Mouse (Mus musculus) left cerebral cortex, adult 9 months (tissue): ENCODE measurements at regions not wholly inside any gene's neighbourhood (a gene's known extent, or its start where the extent isn't known, plus 50 kb on each side); places are given as distances from the start of the nearest gene placed in this dataset.
A peak's percentile ranks its signal among the peaks of the same experiment; 100 is the strongest.

Experiments used
- DNase-seq, 2 experiments: peaks; one replicate each; pipeline ENCODE4 v3.0.0; 2022; ENCODE audit warnings: low spot score in 2 of 2

DNA sequence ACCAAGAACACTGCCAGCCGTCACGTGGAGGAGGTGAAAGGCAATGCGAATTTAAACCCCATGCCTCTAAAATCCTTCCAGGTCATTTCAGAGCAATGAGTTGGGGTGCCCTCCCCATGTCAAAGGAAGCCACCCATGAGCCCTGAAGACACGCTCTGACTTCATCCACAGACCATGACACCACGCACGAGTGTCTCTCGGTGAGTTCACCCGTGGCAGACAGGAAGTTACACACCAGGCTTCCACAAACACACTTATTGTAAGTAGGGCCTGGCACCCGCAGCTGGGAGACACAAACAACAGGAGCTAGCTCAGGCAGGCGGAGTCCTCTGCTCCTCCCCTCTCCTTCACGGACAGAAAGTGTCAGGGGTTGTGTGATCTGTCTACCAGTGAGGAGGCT is 251.4 kb upstream of the Sulf2 start:
- no peak for DNase-seq

DNA sequence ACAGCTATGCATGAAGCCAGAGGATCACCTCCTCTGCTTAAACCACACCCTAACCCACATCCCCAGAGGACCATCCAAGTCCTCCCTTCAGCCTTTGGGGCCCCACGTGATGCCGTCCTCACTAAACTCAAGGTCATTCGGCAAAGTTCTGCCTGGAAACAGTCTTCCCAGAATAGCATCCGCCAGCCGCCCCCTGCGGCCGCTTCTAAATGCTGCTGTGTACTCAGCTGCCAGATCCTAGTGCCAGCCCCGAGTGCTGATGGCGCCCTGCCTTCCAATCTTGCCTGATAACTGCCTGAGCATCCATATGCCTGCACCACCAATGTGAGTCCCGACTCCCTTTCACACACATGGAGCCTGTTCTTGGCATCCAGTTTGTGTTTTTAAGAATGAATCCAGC is 247.9 kb upstream of the Sulf2 start:
- peak; percentile 33 to 78 for DNase-seq

DNA sequence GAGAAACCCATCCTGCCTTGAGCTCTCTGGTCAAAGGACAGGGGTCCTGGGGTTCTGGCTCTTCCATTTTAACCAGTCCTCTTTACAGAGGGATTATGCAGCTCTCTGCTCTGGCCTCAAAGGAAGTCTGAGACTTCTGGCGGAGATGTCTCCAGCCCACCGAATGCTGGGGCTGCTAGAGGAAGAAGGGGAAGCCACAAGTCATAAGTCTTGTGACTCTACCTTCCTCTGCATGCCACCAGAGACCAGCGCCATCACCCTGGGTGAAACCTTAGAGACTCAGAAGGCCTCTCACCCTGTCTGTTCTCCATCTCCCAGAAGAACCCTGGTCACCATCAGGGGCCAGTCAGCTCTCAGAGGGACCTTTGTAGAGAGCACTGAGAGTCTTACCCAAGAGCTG is 246.4 kb upstream of the Sulf2 start:
- DNase-seq = no peak

DNA sequence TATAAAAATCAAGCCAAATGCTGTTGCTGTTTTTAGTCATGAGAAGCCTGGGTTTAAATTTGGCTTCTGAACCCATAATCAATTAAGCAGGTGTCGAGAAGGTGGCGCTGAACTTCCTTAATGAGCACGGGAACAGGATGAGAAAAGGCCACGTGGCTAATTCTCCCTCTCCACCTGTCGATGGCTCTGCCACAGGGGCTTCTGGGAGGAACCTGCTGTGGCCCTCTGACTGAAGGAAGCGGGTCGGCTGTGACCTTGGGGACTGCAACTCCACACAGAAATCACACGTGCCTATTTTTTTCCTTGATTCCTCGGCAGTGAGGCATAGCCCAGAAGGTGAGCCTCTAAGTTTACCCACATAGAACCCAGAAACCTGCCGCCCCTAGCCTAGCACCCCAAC is 244.8 kb upstream of the Sulf2 start:
- DNase-seq = no peak

DNA sequence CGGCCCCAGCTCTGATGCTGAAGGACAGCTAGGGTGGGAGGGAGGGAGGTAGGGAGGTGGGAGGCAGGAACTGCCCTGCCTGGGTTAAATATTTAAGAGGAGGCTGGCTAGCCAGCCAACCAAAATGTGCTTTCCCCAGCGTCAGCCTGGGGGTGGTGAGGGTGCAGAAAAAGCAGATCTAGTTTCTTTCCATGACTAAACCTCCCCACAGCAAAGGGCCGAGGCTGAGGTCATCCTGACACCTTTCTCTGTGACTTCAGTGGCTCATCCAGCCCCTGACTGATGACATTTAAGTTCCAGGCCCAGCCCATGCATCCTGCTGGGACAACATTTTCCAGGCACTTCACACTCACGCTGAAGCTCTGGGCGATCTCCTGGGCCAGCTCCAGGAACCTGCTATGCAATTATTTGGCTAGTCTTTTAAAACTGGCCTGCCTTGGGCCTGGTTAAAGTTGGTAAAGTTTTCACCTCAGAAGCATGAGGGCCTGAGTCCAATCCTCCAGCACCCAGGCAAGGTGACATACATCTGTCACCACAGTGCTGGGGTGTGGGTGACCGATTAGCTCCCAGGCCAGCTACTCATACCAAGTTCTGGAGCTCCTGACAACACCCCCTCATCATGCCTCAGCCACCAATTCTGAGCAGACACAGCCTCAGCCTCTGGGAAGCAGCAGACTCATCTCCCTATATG is 243.8 kb upstream of the Sulf2 start:
- no peak for DNase-seq

DNA sequence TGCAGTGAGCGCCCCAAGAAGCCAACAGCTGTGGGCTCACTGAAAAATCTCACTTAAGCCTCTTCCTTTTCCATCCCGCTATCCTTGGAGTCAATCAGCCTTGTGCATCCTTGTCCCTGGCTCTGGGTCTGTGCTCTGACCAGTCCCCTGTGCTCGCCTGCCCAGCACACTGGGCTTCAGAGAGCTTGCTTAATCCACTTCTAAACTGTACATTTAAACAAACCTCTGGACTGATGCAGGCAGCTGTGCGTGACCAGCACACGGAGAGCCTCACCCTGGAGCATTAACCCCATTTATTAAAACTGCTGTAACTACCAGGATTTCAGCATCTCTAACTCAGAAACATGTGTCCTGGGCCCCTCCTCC is 243.3 kb upstream of the Sulf2 start:
- DNase-seq = no peak

DNA sequence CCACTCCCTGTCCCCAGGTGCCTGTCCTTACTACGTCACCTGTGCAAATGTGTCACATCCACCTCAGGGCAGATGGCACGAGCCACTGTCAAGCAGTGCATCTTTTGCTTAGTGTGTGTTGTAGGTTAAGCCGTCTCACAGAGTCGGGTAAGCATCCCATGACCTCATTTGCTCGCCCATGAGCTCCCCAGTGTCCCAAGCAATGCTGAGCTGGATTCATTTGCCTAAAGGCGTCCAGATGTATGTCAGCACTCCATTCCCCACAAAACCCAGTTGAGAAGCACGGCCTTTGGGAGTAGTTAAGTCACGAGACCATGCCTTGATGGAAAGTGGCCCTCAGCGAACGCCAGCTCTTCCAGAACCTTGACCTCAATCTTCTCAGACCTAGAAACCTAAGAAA is 242.7 kb upstream of the Sulf2 start:
- no peak for DNase-seq

DNA sequence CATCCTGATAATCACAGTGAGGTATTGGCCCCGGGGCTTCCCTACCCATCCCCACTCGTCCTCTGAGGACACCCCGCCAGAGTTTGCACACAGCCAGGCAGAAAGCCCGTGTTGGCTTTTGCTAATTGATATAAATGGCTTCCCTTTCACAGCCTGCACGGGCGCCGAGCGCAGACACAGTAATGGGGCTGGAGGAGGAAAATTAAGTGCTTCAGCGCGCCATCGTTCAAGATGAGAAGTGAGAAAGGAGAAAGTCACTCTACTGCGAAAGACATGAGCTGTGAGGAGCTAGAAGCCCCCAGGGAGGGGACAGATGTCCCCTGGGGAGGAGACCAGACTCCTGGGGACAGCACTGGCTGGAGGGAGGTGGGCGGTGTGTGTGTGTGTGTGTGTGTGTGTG is 239.2 kb upstream of the Sulf2 start:
- no peak for DNase-seq

DNA sequence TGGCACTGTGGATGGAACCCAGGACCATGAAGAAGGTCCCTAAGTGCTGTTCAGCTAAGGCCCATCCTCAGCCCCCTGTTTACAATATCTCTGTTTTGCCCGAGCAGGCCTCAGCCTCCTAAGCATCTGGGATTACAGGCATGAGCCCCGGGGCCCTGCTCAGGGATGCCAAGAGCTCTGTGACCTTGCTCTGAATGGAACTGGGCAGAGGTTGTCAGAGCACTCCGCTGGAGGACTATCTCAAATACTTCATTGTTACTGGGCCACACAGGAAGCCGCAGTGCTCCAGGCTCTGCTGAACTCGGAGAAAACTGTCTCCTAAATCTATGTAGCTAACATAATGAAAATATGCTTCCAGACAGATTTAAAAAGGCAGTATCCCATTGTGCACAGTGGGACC is 235.7 kb upstream of the Sulf2 start:
- DNase-seq = no peak

DNA sequence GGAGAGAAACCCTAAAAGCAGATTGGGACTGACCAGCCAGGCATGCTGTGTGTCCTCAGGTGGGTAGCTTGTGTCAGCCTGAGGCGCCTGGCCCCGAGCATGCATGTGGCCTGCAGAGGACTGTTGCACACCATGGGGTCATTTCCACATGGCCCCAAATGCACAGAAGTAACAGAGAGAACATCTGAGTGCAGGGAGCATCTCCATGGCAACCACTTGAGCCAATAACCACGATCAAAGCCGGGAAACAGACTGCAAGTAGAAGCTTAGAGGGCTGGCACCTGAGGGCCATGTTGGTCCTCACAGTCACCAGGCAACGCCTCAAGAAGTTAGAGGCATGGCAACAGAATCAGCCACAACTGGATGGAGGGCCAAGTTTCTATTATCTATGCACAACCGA is 232.6 kb upstream of the Sulf2 start:
- no peak for DNase-seq

DNA sequence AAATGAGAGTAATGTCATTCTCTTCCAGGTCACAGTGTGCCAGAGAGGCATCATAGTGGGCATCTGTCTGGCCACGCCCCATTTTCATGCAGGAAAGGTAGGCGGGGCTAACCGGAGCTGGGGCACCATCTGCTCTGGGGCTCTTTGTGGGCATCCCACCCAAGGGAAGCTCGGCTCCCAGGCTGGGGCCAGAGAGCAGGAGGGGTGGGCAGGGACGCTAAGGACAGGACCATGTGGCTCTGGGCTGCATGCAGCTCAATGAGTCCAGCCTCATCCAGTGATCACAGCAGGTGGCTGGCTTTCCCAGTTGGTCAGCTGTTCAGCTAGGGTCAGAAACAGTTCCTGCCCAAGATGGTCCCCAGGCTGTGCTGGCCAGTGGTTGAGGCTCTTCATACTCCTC is 231.4 kb upstream of the Sulf2 start:
- no peak for DNase-seq

DNA sequence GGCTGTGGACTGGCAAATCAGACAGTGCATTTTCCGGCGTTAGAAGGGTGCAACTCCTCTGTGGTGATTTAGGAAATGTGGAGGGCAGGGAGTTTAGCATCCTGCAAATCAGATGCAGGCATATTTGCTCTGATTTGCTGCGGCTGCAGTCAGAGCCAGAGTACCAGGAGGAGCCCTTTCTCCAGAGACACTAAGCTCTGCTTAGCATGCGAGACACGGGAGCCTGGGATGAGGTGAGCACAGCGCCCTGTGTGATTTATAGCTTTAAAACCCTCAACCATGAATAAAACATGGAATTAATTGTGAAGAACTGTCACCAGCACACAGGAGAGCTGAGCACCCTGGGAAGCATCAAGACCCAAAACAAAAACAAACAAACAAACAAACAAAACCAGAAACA is 229.1 kb upstream of the Sulf2 start:
- no peak for DNase-seq

DNA sequence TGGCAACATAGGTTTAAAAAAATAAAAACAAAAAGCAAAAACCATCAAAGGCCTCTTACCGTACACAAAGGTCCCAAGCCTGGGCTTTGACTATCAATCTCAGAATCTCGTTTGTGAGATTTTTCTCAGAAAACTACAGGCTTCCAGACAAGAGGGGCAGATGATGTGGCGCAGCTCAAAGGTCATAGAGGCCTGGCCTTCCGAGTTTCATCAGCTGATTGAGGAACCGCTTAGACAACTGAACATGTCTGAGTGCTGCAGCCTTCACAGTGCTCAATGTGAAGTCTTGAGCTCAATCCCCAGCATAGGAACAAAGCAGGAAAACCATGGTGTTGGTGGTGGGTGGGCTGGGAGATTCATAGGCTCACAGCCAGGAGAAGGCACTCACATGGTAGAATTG is 227.9 kb upstream of the Sulf2 start:
- no peak for DNase-seq

DNA sequence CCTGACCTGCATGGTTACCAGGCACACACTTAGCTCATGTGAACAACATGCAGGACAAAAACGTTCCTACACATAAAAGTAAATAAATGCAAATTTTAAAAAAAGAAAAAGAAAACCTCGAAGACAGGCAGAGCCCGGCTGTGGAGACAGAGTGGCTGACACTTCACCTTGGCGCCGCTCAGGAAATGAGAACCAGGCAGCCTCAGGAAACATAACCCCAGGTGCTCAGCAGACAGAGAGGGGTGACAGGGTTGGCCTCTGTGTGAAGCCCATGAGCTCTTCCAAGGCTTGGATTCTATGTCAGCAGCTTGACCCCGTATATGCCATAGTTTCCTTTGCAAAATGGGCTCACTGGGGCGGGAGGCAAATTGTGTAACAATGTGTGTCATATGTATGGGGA is 226.7 kb upstream of the Sulf2 start:
- no peak for DNase-seq

DNA sequence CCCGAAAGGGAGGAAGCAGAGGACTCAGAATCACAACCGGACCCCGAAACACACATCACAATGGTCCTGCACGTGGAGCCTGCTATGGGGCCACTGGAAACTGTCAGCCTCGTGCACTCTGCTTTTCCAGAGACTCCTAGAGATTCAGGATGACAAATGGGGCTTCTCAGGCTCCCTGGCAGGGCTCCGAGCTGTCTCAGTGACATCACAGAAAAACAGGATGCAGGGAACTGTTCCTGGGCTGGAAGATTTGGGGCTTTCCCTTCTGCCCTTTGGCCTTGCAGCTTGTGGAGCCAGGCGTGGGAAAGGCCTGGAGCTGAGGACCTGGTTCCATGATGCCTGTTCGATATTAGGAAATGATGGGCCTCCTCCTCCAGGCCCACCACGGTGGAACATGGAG is 225.4 kb upstream of the Sulf2 start:
- no peak for DNase-seq

DNA sequence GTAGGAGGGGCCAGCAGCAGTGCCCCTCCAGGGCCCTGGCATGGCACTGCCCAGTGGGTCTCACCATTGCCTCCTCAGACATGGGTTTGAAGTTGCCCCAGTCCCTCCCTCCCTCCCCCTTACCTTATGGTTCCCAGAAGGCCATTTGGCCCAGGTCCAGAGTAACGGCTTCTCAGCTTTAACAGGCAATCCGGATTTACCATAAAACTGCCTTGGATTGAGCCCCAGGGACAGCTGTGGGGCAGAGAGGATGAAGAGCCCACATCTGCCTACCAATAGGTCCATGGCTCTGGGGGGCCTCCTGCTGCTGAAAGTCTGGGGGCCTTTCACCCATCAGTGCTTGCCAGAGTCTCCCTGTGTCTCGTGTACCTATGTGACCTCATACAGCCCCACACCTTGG is 222.9 kb upstream of the Sulf2 start:
- no peak for DNase-seq

DNA sequence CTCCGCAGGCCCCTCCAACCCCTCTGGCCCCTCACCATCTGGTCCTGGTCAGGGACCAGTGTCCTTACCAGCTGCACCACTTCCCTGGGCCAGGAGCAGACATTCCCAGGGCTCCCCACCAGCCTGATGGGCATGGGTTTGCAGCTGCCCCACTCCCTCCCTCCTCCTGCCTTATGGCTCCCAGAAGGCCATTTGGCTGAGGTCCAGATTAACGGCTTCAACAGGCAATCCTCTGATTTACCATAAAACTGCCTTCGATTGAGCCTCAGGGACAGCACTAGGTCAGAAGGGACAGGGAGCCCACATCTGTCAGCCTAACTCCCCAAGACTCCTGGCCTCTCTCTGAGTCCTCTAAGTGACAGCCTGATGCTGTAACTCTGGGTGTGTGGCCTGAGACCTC is 221.9 kb upstream of the Sulf2 start:
- DNase-seq = no peak

DNA sequence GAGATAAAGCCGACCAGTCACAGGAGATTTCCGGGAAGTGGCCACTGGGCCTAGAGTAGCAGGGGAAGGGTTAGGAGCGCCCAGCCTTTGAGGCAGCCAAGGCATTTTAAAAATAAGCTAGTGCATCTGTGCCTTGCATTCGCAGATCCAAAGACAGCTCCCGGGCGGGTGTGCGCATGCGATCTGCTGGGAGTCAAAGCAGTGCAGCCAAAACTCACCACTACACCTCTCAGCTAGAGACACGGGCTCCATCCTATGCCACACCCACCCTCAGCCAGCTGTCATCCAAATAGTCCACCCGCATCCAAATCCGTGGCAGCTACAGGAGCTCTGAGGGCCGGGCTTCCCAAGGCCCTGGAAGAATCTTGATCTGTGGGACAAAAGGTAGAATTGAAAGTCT is 220.2 kb upstream of the Sulf2 start:
- peak; percentile 23 to 65 for DNase-seq

DNA sequence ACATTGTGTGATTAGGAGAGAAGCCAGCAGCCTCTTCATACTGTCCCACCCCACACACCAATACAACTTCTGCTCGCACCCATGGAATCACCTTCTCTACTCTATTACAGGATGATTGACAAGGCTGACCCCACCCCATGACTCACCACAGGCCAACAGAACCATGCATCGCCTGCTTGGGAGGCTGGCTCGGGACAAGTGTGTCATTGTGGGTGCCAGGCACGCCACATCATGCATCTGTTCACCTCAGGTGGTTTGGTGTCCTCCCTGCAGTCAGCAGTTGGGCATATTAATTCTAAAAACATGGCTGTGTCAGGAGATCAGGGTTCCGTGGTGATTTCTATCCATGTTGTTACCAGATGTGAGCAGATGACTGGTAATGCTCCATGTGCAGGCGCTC is 215.3 kb upstream of the Sulf2 start:
- DNase-seq = no peak

DNA sequence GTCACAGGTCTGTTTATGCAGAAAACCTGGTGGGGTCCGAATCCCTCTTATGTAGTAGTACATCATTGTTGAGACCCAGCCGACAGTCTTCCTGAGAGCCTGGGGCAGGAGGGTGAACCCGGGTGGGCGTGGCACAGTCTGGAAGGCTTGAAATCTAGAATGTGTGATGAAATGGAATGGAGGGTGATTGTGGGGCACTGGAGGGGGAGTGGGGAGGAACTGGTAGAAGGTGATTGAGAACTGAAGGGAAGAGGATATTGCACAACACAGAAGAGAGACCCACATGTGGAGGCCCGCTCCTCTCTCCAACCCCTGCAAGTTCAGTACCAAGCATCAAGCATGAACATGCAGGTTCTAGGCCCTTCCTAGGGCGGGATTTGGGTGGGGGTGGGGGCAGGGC is 206.2 kb upstream of the Sulf2 start:
- DNase-seq = no peak

DNA sequence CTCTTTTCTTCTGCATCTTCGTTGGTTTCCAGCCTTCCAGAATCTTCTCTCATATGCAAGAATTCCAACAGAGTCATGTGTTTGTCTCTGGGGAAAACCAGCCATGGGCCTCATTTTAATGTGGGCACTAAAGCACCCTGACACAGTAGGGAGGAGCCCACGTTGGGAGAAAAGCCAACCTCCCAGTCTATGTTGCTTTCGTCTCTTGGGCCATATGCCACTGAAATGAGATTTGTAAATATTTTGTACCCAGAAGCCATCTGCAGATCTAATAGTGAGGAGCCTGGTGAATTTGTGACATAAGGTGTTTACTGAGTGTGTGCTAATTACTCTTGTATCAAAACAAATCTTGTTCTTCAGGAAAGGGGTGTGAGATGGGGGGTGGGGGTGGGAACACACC is 205.3 kb upstream of the Sulf2 start:
- DNase-seq = no peak

DNA sequence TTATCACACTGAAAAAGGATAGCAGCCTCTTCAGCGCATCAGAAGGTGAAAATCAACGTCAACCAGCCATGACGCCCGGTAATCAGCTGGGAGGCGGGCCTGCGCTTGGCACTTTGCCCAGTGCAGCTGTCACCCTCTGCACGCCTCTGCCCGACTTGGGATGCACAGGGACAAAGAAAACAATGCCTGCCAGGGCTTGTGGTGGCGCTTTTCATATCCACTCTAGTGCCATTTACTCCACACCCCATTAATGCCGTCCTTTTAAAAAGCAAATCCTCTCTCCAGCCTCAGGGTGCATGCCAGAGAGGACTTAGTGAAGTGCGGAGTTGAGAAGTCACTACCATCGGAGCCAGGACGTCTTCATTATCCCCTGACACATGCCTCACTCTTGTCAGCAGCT is 204.5 kb upstream of the Sulf2 start:
- no peak for DNase-seq

DNA sequence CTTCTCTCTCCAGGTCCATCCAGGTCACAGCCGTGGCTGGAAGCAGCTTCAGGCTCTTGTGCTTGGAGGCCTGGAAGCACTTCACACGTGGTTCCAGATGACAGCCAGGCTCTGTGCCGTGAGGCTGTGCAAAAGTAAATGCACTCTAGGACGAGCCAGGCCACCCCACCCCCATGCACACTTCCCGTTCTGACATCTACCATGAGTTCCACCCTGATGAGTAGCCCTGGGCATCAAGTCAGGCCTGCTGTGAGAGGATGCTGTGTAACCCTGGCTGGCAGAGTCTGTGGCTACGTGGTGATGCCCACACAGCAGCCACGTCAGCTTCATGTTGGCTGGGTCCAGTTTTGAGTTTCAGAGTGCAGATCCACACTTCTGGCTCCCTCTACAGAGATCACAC is 202.4 kb upstream of the Sulf2 start:
- DNase-seq = no peak

DNA sequence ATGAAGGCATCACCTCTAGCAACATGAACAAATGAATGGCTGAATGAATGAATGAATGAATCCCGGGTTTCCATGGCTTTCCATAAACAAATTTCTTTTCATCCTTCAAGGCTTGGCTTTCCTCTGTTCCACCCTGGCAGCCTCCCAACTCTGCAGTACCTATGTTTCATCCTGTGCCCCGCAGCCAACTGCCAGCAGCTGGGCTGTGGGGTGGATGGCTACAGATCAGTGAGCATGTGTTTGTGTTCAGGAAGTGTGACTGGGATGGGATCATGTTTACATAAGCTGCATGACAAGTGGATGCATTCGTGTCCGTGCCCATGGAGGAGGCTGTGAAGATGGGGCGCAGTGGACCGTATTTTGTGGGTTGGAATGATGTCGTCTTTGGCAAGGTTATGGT is 200.5 kb upstream of the Sulf2 start:
- DNase-seq = no peak

DNA sequence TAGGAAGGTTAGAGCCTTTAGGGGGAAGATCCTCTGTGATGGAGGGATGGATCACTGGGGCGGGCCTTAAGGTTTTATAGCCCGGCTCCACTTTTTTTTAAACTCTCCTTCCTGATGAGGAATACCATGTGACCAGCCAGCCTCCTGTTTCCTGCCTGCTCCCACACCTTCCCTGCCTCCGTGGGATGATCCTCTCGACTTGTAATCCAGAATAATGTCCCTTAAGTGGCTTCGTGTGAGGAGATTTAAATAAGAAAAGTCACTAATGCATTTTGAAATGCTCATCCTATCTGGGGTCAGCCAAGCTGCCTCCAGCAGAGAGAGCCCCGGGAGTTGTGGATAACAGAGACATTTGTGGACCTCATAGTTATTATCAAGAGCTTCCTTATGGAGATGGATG is 200.0 kb upstream of the Sulf2 start:
- no peak for DNase-seq
